Mouse (Mus musculus): ENCODE data around the gene Mycl. TPM values are rescaled to one million over a fixed set of nuclear protein-coding genes. Genes with fewer than 3 reads are reported as not detected.

The Mycl gene
- polyA plus RNA-seq, 2 experiments from 2014 or later, result not detected

- ATAC-seq, result no peak
Measured at GRCm38 (mm10) chr4:123021591-123021990, 26.1 kb downstream of the Mycl start.

- ATAC-seq, result no peak
Measured at GRCm38 (mm10) chr4:123022896-123023295, 27.4 kb downstream of the Mycl start.

GRCm38 (mm10) chr4:123025418-123025817 is 30.0 kb downstream of the Mycl start:
- ATAC-seq, result no peak

- ATAC-seq, result no peak
Measured at GRCm38 (mm10) chr4:123026161-123026560, 30.7 kb downstream of the Mycl start.

- ATAC-seq, result no peak
Measured at GRCm38 (mm10) chr4:123026597-123026996, 31.1 kb downstream of the Mycl start.

- no peak for ATAC-seq
Measured at GRCm38 (mm10) chr4:123034841-123035240, 39.4 kb downstream of the Mycl start.

- ATAC-seq, result no peak
Measured at GRCm38 (mm10) chr4:123035636-123036035, 40.2 kb downstream of the Mycl start.

- no peak for ATAC-seq
Measured at GRCm38 (mm10) chr4:123036710-123037109, 41.3 kb downstream of the Mycl start.

GRCm38 (mm10) chr4:123041131-123041530 is 45.7 kb downstream of the Mycl start:
- ATAC-seq, result no peak

- no peak for ATAC-seq
Measured at GRCm38 (mm10) chr4:123043858-123044257, 48.4 kb downstream of the Mycl start.

GRCm38 (mm10) chr4:123044842-123045241 is 49.4 kb downstream of the Mycl start:
- ATAC-seq, result no peak

- no peak for ATAC-seq
Measured at GRCm38 (mm10) chr4:123046300-123046699, 50.8 kb downstream of the Mycl start.

GRCm38 (mm10) chr4:123050681-123051211 is 55.3 kb downstream of the Mycl start:
- ATAC-seq, result no peak

Other genes with a start within 250 kb of the Mycl start
- 100 to 1,000 TPM; 104 to 109 TPM for gene Ppt1, start 159.4 kb upstream of the Mycl start, polyA plus RNA-seq (2017; shearing (Covaris generic))
- gene Cap1, start 109.6 kb upstream of the Mycl start, polyA plus RNA-seq (2017; shearing (Covaris generic)), result 100 to 1,000 TPM; 373 to 385 TPM
- 1 to 10 TPM; 1.3 to 1.6 TPM for gene Mfsd2a, start 34.5 kb upstream of the Mycl start, polyA plus RNA-seq (2017; shearing (Covaris generic))
- gene Trit1, start 20.9 kb downstream of the Mycl start, polyA plus RNA-seq (2017; shearing (Covaris generic)), result 10 to 100 TPM; 16.5 to 17.2 TPM
- under 1 TPM in 1 of 2 experiments, not detected in 1; 0.20 TPM for gene Bmp8b, start 109.5 kb downstream of the Mycl start, polyA plus RNA-seq (2017; shearing (Covaris generic))
- not detected for gene Oxct2b, start 120.6 kb downstream of the Mycl start, polyA plus RNA-seq (2017; shearing (Covaris generic))
- 10 to 100 TPM; 53.6 to 68.7 TPM for gene Ppie, start 144.3 kb downstream of the Mycl start, polyA plus RNA-seq (2017; shearing (Covaris generic))
- gene Hpcal4, start 187.6 kb downstream of the Mycl start, polyA plus RNA-seq (2017; shearing (Covaris generic)), result not detected
- not detected for gene Nt5c1a, start 205.9 kb downstream of the Mycl start, polyA plus RNA-seq (2017; shearing (Covaris generic))
- gene Heyl, start 237.9 kb downstream of the Mycl start, polyA plus RNA-seq (2017; shearing (Covaris generic)), result not detected